Mouse (Mus musculus): Measurements from ENCODE around the gene Olfr1270.
"Not testable (repeated sequence)": the region's sequence is repeated elsewhere in the genome, so short reads cannot be mapped to it uniquely, and the experiment has no call there.

Gene Olfr1270

GRCm38 (mm10) chr2:90152991-90153390, at the start of gene Olfr1270:
Gene Olfr1270, minus strand, starts transcription at chr2:90153091.
- DNase-seq (ENCODE audit: low read depth in 1 of 2, low spot score in 2 of 2) = no peak

GRCm38 (mm10) chr2:90199606-90200005, 46.7 kb upstream of the Olfr1270 start:
- not testable (repeated sequence) for DNase-seq (ENCODE audit: low read depth in 1 of 2, low spot score in 2 of 2)

GRCm38 (mm10) chr2:90195285-90195684, 42.4 kb upstream of the Olfr1270 start:
- not testable (repeated sequence) for DNase-seq (ENCODE audit: low read depth in 1 of 2, low spot score in 2 of 2)

GRCm38 (mm10) chr2:90194750-90195149, 41.9 kb upstream of the Olfr1270 start:
- DNase-seq (ENCODE audit: low read depth in 1 of 2, low spot score in 2 of 2) = not testable (repeated sequence)

- not testable (repeated sequence) for DNase-seq (ENCODE audit: low read depth in 1 of 2, low spot score in 2 of 2)
Measured at GRCm38 (mm10) chr2:90187082-90187481, 34.2 kb upstream of the Olfr1270 start.

- DNase-seq (ENCODE audit: low read depth in 1 of 2, low spot score in 2 of 2) = not testable (repeated sequence)
Measured at GRCm38 (mm10) chr2:90186082-90186481, 33.2 kb upstream of the Olfr1270 start.

GRCm38 (mm10) chr2:90153916-90154315, 1.0 kb upstream of the Olfr1270 start:
- DNase-seq (ENCODE audit: low read depth in 1 of 2, low spot score in 2 of 2) = no peak

- DNase-seq (ENCODE audit: low read depth in 1 of 2, low spot score in 2 of 2) = no peak
Measured at GRCm38 (mm10) chr2:90142196-90142595, 10.7 kb downstream of the Olfr1270 start, which contains the start of gene Olfr32. Gene Olfr32, minus strand, starts transcription at chr2:90142296.

GRCm38 (mm10) chr2:90121312-90121711, 31.6 kb downstream of the Olfr1270 start, which contains the start of gene Olfr1269:
Gene Olfr1269, minus strand, starts transcription at chr2:90121412.
- no peak for DNase-seq (ENCODE audit: low read depth in 1 of 2, low spot score in 2 of 2)

Data from monocyte, adult 2 months (primary cell).